Mouse (Mus musculus): ENCODE data around the gene Gm17304. TPM values are rescaled to one million over a fixed set of nuclear protein-coding genes. Genes with fewer than 3 reads are reported as not detected.

Gene Gm17304
- polyA plus RNA-seq, 1 experiment from 2014 or later = not detected

Other genes with a start within 250 kb of the Gm17304 start
- 1.8 and 5.5 TPM in 2 replicates for gene Barhl2, start 150.9 kb upstream of the Gm17304 start, polyA plus RNA-seq (2015; fragmentation: Nextera tagmentation; extraction: Ambion mirVana)
- 85.2 and 88.5 TPM in 2 replicates for gene Zfp644, start 88.2 kb downstream of the Gm17304 start, polyA plus RNA-seq (2015; fragmentation: Nextera tagmentation; extraction: Ambion mirVana)

Data from forebrain, embryonic 13.5 days (tissue).